Mouse (Mus musculus): ENCODE measurements around the gene Cacna1d.

DNA sequence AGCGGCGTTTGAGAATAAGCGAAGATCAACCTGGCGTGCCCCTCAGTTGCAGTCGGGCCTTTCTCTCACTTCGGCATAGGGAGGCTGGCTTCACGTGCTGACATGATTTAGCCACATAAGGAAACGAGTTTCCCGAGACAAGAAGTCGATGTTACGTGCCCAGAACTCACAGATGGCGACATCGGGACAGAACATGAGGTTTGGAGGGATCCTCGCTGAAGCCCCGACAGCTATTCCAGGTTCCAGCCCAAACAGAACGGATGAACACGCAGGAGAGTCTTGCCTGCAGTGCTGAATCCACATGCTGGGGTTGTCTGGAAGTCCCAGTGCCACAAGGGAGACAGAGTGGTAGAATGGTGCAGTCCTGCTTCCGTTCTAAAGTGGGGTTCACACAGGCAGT lies 452.8 kb downstream of the Cacna1d start:
- TF ChIP-seq CTCF (IDR thresholded peaks at IDR 0.05; ENCODE audit: low read depth, low read length): no peak
- TF ChIP-seq GATA1 (IDR thresholded peaks at IDR 0.05; ENCODE audit: borderline replicate concordance, low read length): no peak
- TF ChIP-seq POLR2AphosphoS5 (IDR thresholded peaks at IDR 0.05; ENCODE audit: insufficient replicate concordance, low read depth, low read length): no peak
- no peak for TF ChIP-seq GATA2 (IDR thresholded peaks at IDR 0.05; ENCODE audit: borderline replicate concordance, low read depth, low read length)

All from G1E (cell line).